Mouse (Mus musculus) MEL (cell line): ENCODE measurements around the gene Ccnt2.

Experiments
- CTCF ChIP-seq, 3 experiments: IDR thresholded peaks in 2 of 3; conservative IDR thresholded peaks in 1 of 3; 2 replicates each; pipeline ENCODE4 v1.5.1; 2011 to 2012; ENCODE audit warnings: low read length in 3 of 3, low read depth in 2 of 3, mild to moderate bottlenecking in 2 of 3, improper control_type of control experiment in 1 of 3, inconsistent platforms in 1 of 3, mixed read lengths in 1 of 3, moderate library complexity in 1 of 3; ENCODE audit not compliant: control insufficient read depth in 1 of 3, insufficient read depth in 1 of 3, poor library complexity in 1 of 3, severe bottlenecking in 1 of 3
- ELF1 ChIP-seq: IDR thresholded peaks from 2 replicates; pipeline ENCODE4 v1.6.1; 2014; ENCODE audit warnings: low read depth, mild to moderate bottlenecking, inconsistent platforms, low read length, improper control_type of control experiment, moderate library complexity
- HCFC1 ChIP-seq: IDR thresholded peaks from 2 replicates; pipeline ENCODE4 v1.6.1; 2012; ENCODE audit warnings: low read depth, mild to moderate bottlenecking, inconsistent platforms, low read length, improper control_type of control experiment, moderate library complexity
- POLR2A ChIP-seq, 2 experiments: IDR thresholded peaks; 2 replicates each; pipeline ENCODE4 v1.6.1; 2011 to 2012; ENCODE audit warnings: low read length in 2 of 2, mild to moderate bottlenecking in 2 of 2, control low read depth in 1 of 2, improper control_type of control experiment in 1 of 2, low read depth in 1 of 2, moderate library complexity in 1 of 2; ENCODE audit not compliant: control insufficient read depth in 1 of 2, insufficient read depth in 1 of 2, poor library complexity in 1 of 2
- ZMIZ1 ChIP-seq: IDR thresholded peaks from 2 replicates; pipeline ENCODE4 v1.6.1; 2012; ENCODE audit warnings: low read depth, mild to moderate bottlenecking, inconsistent platforms, low read length, improper control_type of control experiment, moderate library complexity

- no peak for TF ChIP-seq ELF1
- TF ChIP-seq HCFC1: no peak
- no peak for TF ChIP-seq POLR2A (IDR thresholded peaks at IDR 0.05; ENCODE audit: control insufficient read depth in 1 of 2, insufficient read depth in 1 of 2, low read depth in 1 of 2, low read length in 2 of 2, poor library complexity in 1 of 2)
- no peak for TF ChIP-seq CTCF (IDR thresholded peaks at IDR 0.05 in 2 of 3, conservative IDR thresholded peaks at IDR 0.05 in 1 of 3; ENCODE audit: control insufficient read depth in 1 of 3, insufficient read depth in 1 of 3, low read depth in 2 of 3, low read length in 3 of 3, poor library complexity in 1 of 3, severe bottlenecking in 1 of 3)
- TF ChIP-seq ZMIZ1: no peak
Measured at GRCm38 (mm10) chr1:127788943-127789342, 15.0 kb downstream of the Ccnt2 start.
